Mouse (Mus musculus): ENCODE data around the gene Ltbp1. TPM values are rescaled to one million over a fixed set of nuclear protein-coding genes. Genes with fewer than 3 reads are reported as not detected.

The Ltbp1 gene
- polyA plus RNA-seq, 1 experiment from 2014 or later: 28.3 TPM

GRCm38 (mm10) chr17:75233206-75233605, 227.8 kb downstream of the Ltbp1 start:
- no peaks in the 10 kb centered on the region for H3K9me3 ChIP-seq
- no peak overlapping the region for H3K4me3 ChIP-seq
- no peak overlapping the region for H3K9ac ChIP-seq
- ATAC-seq (ENCODE audit: borderline replicate concordance, extremely low read depth, low FRiP score, low TSS enrichment): no peak
- 57% methylated on average over 2 of the region's 2 CpGs for WGBS
- no peaks in the 10 kb centered on the region for H3K27me3 ChIP-seq
- H3K4me1 ChIP-seq: no peaks in the 10 kb centered on the region
- H3K27ac ChIP-seq: no peak overlapping the region
- no peak overlapping the region for H3K4me2 ChIP-seq
- no peaks in the 10 kb centered on the region for H3K36me3 ChIP-seq

- Histone ChIP-seq H3K27me3 (no peaks in the 10 kb centered on the region), H3K4me1 (no peaks in the 10 kb centered on the region), H3K9ac (no peak overlapping the region), H3K4me3 (no peak overlapping the region), H3K9me3 (no peaks in the 10 kb centered on the region), H3K27ac (no peak overlapping the region), H3K36me3 (no peaks in the 10 kb centered on the region), H3K4me2 (no peak overlapping the region)
- WGBS: 79% methylated on average over 4 of the region's 4 CpGs
- no peak for ATAC-seq (ENCODE audit: borderline replicate concordance, extremely low read depth, low FRiP score, low TSS enrichment)
Measured at GRCm38 (mm10) chr17:75233923-75234322, 228.6 kb downstream of the Ltbp1 start.

GRCm38 (mm10) chr17:75235781-75236180, 230.4 kb downstream of the Ltbp1 start:
- no peak overlapping the region for H3K9ac ChIP-seq
- WGBS: 56% methylated on average over 3 of the region's 3 CpGs
- H3K9me3 ChIP-seq: no peaks in the 10 kb centered on the region
- H3K4me2 ChIP-seq: no peak overlapping the region
- no peaks in the 10 kb centered on the region for H3K4me1 ChIP-seq
- no peak overlapping the region for H3K27ac ChIP-seq
- H3K27me3 ChIP-seq: no peaks in the 10 kb centered on the region
- ATAC-seq (ENCODE audit: borderline replicate concordance, extremely low read depth, low FRiP score, low TSS enrichment): peak; percentile 31; the same call in 1 of the 2 replicates
- no peaks in the 10 kb centered on the region for H3K36me3 ChIP-seq
- no peak overlapping the region for H3K4me3 ChIP-seq

GRCm38 (mm10) chr17:75236543-75236942, 231.2 kb downstream of the Ltbp1 start:
- 75% methylated on average over 2 of the region's 2 CpGs for WGBS
- Histone ChIP-seq H3K4me1 (no peaks in the 10 kb centered on the region), H3K4me3 (no peak overlapping the region), H3K27me3 (no peaks in the 10 kb centered on the region), H3K9me3 (no peaks in the 10 kb centered on the region), H3K9ac (no peak overlapping the region), H3K27ac (no peak overlapping the region), H3K36me3 (no peaks in the 10 kb centered on the region), H3K4me2 (no peak overlapping the region)
- no peak for ATAC-seq (ENCODE audit: borderline replicate concordance, extremely low read depth, low FRiP score, low TSS enrichment)

GRCm38 (mm10) chr17:75237456-75237855, 232.1 kb downstream of the Ltbp1 start:
- whole genome bisulfite sequencing: 91% methylated on average over 3 of the region's 3 CpGs
- no peak overlapping the region for H3K9ac ChIP-seq
- no peak overlapping the region for H3K4me2 ChIP-seq
- ATAC-seq (ENCODE audit: borderline replicate concordance, extremely low read depth, low FRiP score, low TSS enrichment): no peak
- no peak overlapping the region for H3K27ac ChIP-seq
- H3K36me3 ChIP-seq: no peaks in the 10 kb centered on the region
- no peaks in the 10 kb centered on the region for H3K27me3 ChIP-seq
- H3K4me1 ChIP-seq: no peaks in the 10 kb centered on the region
- H3K9me3 ChIP-seq: no peaks in the 10 kb centered on the region
- H3K4me3 ChIP-seq: no peak overlapping the region

GRCm38 (mm10) chr17:75238655-75239054, 233.3 kb downstream of the Ltbp1 start:
- Histone ChIP-seq H3K4me2 (no peak overlapping the region), H3K27ac (no peak overlapping the region), H3K27me3 (no peaks in the 10 kb centered on the region), H3K4me1 (no peaks in the 10 kb centered on the region), H3K9me3 (no peaks in the 10 kb centered on the region), H3K4me3 (no peak overlapping the region), H3K9ac (no peak overlapping the region), H3K36me3 (no peaks in the 10 kb centered on the region)
- ATAC-seq (ENCODE audit: borderline replicate concordance, extremely low read depth, low FRiP score, low TSS enrichment): no peak
- WGBS: 89% methylated on average over 2 of the region's 2 CpGs

- Histone ChIP-seq H3K4me2 (no peak overlapping the region), H3K27ac (no peak overlapping the region), H3K9me3 (no peaks in the 10 kb centered on the region), H3K27me3 (no peaks in the 10 kb centered on the region), H3K36me3 (no peaks in the 10 kb centered on the region), H3K4me3 (no peak overlapping the region), H3K4me1 (no peaks in the 10 kb centered on the region), H3K9ac (no peak overlapping the region)
- ATAC-seq (ENCODE audit: borderline replicate concordance, extremely low read depth, low FRiP score, low TSS enrichment): no peak
- WGBS: 80% methylated on average over 3 of the region's 3 CpGs
Measured at GRCm38 (mm10) chr17:75239545-75239944, 234.2 kb downstream of the Ltbp1 start.

GRCm38 (mm10) chr17:75242086-75242485, 236.7 kb downstream of the Ltbp1 start:
- no peak overlapping the region for H3K27ac ChIP-seq

GRCm38 (mm10) chr17:75243221-75243620, 237.9 kb downstream of the Ltbp1 start:
- no peak overlapping the region for H3K27ac ChIP-seq
- H3K4me3 ChIP-seq: no peak overlapping the region
- H3K9ac ChIP-seq: no peak overlapping the region
- no peaks in the 10 kb centered on the region for H3K4me1 ChIP-seq
- 38% methylated on average over 1 of the region's 1 CpGs for WGBS
- no peak overlapping the region for H3K4me2 ChIP-seq
- H3K27me3 ChIP-seq: no peaks in the 10 kb centered on the region
- no peaks in the 10 kb centered on the region for H3K36me3 ChIP-seq
- H3K9me3 ChIP-seq: no peaks in the 10 kb centered on the region
- no peak for ATAC-seq (ENCODE audit: borderline replicate concordance, extremely low read depth, low FRiP score, low TSS enrichment)

More at GRCm38 (mm10) chr17:75242086-75242485, 236.7 kb downstream of the Ltbp1 start:
- no peak for ATAC-seq (ENCODE audit: borderline replicate concordance, extremely low read depth, low FRiP score, low TSS enrichment)
- Histone ChIP-seq H3K36me3 (no peaks in the 10 kb centered on the region), H3K9ac (no peak overlapping the region), H3K4me2 (no peak overlapping the region), H3K4me1 (no peaks in the 10 kb centered on the region), H3K9me3 (no peaks in the 10 kb centered on the region), H3K27me3 (no peaks in the 10 kb centered on the region), H3K4me3 (no peak overlapping the region)
- WGBS: 74% methylated on average over 1 of the region's 1 CpGs

GRCm38 (mm10) chr17:75244148-75244547, 238.8 kb downstream of the Ltbp1 start:
- H3K27ac ChIP-seq: no peak overlapping the region
- no peaks in the 10 kb centered on the region for H3K36me3 ChIP-seq
- no peak overlapping the region for H3K9ac ChIP-seq
- no peak overlapping the region for H3K4me2 ChIP-seq
- H3K27me3 ChIP-seq: no peaks in the 10 kb centered on the region
- H3K4me3 ChIP-seq: no peak overlapping the region
- H3K4me1 ChIP-seq: no peaks in the 10 kb centered on the region
- ATAC-seq (ENCODE audit: borderline replicate concordance, extremely low read depth, low FRiP score, low TSS enrichment): no peak
- H3K9me3 ChIP-seq: no peaks in the 10 kb centered on the region
- 88% methylated on average over 3 of the region's 3 CpGs for WGBS

GRCm38 (mm10) chr17:75245085-75245484, 239.7 kb downstream of the Ltbp1 start:
- H3K4me2 ChIP-seq: no peak overlapping the region
- ATAC-seq (ENCODE audit: borderline replicate concordance, extremely low read depth, low FRiP score, low TSS enrichment): no peak
- no peak overlapping the region for H3K9ac ChIP-seq
- H3K27ac ChIP-seq: no peak overlapping the region
- 92% methylated on average over 7 of the region's 7 CpGs for WGBS
- H3K36me3 ChIP-seq: no peaks in the 10 kb centered on the region
- no peaks in the 10 kb centered on the region for H3K9me3 ChIP-seq
- no peaks in the 10 kb centered on the region for H3K4me1 ChIP-seq
- H3K27me3 ChIP-seq: no peaks in the 10 kb centered on the region
- no peak overlapping the region for H3K4me3 ChIP-seq

- WGBS: 46% methylated on average over 10 of the region's 10 CpGs
- Histone ChIP-seq H3K9ac (no peak overlapping the region), H3K4me3 (no peak overlapping the region), H3K4me2 (no peak overlapping the region), H3K9me3 (no peaks in the 10 kb centered on the region), H3K27me3 (no peaks in the 10 kb centered on the region), H3K4me1 (no peaks in the 10 kb centered on the region), H3K36me3 (no peaks in the 10 kb centered on the region), H3K27ac (no peak overlapping the region)
- ATAC-seq (ENCODE audit: borderline replicate concordance, extremely low read depth, low FRiP score, low TSS enrichment): no peak
Measured at GRCm38 (mm10) chr17:75248632-75249031, 243.3 kb downstream of the Ltbp1 start.

- Histone ChIP-seq H3K4me3 (no peak overlapping the region), H3K36me3 (no peaks in the 10 kb centered on the region), H3K27ac (no peak overlapping the region), H3K4me1 (no peaks in the 10 kb centered on the region), H3K4me2 (no peak overlapping the region), H3K9ac (no peak overlapping the region), H3K9me3 (no peaks in the 10 kb centered on the region), H3K27me3 (no peaks in the 10 kb centered on the region)
- WGBS: 61% methylated on average over 6 of the region's 6 CpGs
- no peak for ATAC-seq (ENCODE audit: borderline replicate concordance, extremely low read depth, low FRiP score, low TSS enrichment)
Measured at GRCm38 (mm10) chr17:75250571-75250970, 245.2 kb downstream of the Ltbp1 start.

All from lung, embryonic 15.5 days (tissue).